In genomic region chr8:117281676-117282075, GRCm38 (mm10) we compare ENCODE assay signal across 12 mouse cellular contexts. TPM values are rescaled to one million over a fixed set of nuclear protein-coding genes. Genes with fewer than 3 reads are reported as not detected.
DNase-seq lines count a peak whose midpoint lies in the region; ATAC-seq and TF ChIP-seq lines count a peak whose summit lies in the region.
"Had no signal": no experiment of that assay in that cellular context is flagged by ENCODE, and none has a peak within 500 bp of the region (broad histone marks: within the 10 kb centered on the region; RNA-seq: fewer than 3 reads in every experiment).

No protein-coding gene starts in this region.

- H3K9me3 ChIP-seq in heart, embryonic 13.5 days = no peaks in the 10 kb centered on the region
- no peaks in the 10 kb centered on the region for H3K9me3 ChIP-seq in lung, postnatal 0 days (ENCODE audit: low read length)
- H3K9me3 ChIP-seq: forebrain, embryonic 12.5 days; limb, embryonic 12.5 days had no signal

- H3K9ac ChIP-seq in heart, embryonic 13.5 days = peak overlapping the region; percentile 48; the same call in 1 of the 2 replicates
- no peak overlapping the region; the same call in 1 of the 2 replicates for H3K9ac ChIP-seq in lung, postnatal 0 days (replicated peaks; ENCODE audit: low read depth)
- H3K9ac ChIP-seq: forebrain, embryonic 12.5 days; limb, embryonic 12.5 days had no signal

- no peak for DNase-seq in heart, postnatal 10 days
- DNase-seq in lung, postnatal 0 days (ENCODE audit: low spot score) = no peak
- DNase-seq in lung, postnatal 4 days = no peak
- DNase-seq in cerebellum, adult 11 months = no peak
- no peak for DNase-seq in urinary bladder, postnatal 25 days (ENCODE audit: low spot score)
- DNase-seq: gastrocnemius, postnatal 36 days; retina, postnatal 1 day had no signal

- no peak for ATAC-seq in heart, embryonic 13.5 days (ENCODE audit: extremely low read depth, insufficient number of reproducible peaks, low FRiP score, low TSS enrichment)
- peak; percentile 9; the same call in 1 of the 2 replicates for ATAC-seq in lung, postnatal 0 days

- TF ChIP-seq EP300 in lung, postnatal 0 days (IDR thresholded peaks at IDR 0.05) = no peak

- no peak for TF ChIP-seq POLR2A in myocyte (IDR thresholded peaks at IDR 0.05; ENCODE audit: insufficient read length, low read depth)

- H3K4me3 ChIP-seq in heart, embryonic 13.5 days = no peak overlapping the region
- H3K4me3 ChIP-seq in lung, postnatal 0 days (ENCODE audit: low read depth, low read length) = no peak overlapping the region
- H3K4me3 ChIP-seq in brown adipose tissue, adult 24 weeks (ENCODE audit: insufficient read depth, low read depth, low read length) = no peak overlapping the region
- H3K4me3 ChIP-seq in myocyte = no peak overlapping the region
- H3K4me3 ChIP-seq: forebrain, embryonic 12.5 days; limb, embryonic 12.5 days had no signal

- intact Hi-C loops in heart, postnatal 10 days (cut with DNase I) = no loop called here

- peaks cover 14% of the 10 kb centered on the region for H3K36me3 ChIP-seq in heart, embryonic 13.5 days
- H3K36me3 ChIP-seq in lung, postnatal 0 days (ENCODE audit: insufficient read depth, low read length) = no peaks in the 10 kb centered on the region; the same call in 1 of the 2 replicates
- peaks cover 4% of the 10 kb centered on the region for H3K36me3 ChIP-seq in myocyte (ENCODE audit: control insufficient read depth, insufficient read depth)

- no peak for TF ChIP-seq CTCF in lung, postnatal 0 days (IDR thresholded peaks at IDR 0.05)

- 87% methylated on average over 10 of the region's 10 CpGs for WGBS in heart, embryonic 13.5 days
- WGBS in lung, postnatal 0 days = 54% methylated on average over 10 of the region's 10 CpGs

- H3ac ChIP-seq in myocyte (ENCODE audit: control insufficient read depth, insufficient read length) = no peak overlapping the region

- no peaks in the 10 kb centered on the region for H3K27me3 ChIP-seq in heart, embryonic 13.5 days (replicated peaks)
- no peaks in the 10 kb centered on the region for H3K27me3 ChIP-seq in lung, postnatal 0 days (replicated peaks; ENCODE audit: insufficient read depth, low read length)
- H3K27me3 ChIP-seq in myocyte (ENCODE audit: control insufficient read depth, insufficient read depth, insufficient read length) = no peaks in the 10 kb centered on the region
- H3K27me3 ChIP-seq: forebrain, embryonic 12.5 days; limb, embryonic 12.5 days had no signal

- H3K79me2 ChIP-seq in myocyte (ENCODE audit: control insufficient read depth, insufficient read depth) = peaks cover 68% of the 10 kb centered on the region

- 0 out of 2 replicates have a peak overlapping the region, but pooled peaks have one; percentile 29 for H3K27ac ChIP-seq in heart, embryonic 13.5 days (replicated peaks)
- peak overlapping the region; percentile 60; the same call in 1 of the 2 replicates for H3K27ac ChIP-seq in lung, postnatal 0 days (ENCODE audit: low read length)
- H3K27ac ChIP-seq in brown adipose tissue, adult 24 weeks (replicated peaks; ENCODE audit: low read depth, low read length) = peak overlapping the region; percentile 51

- peak overlapping the region; percentile 27 for H3K4me2 ChIP-seq in heart, embryonic 13.5 days
- H3K4me2 ChIP-seq in lung, postnatal 0 days (replicated peaks; ENCODE audit: low read depth, low read length) = 0 out of 2 replicates have a peak overlapping the region, but pooled peaks have one; percentile 34
- peak overlapping the region; percentile 62 for H3K4me2 ChIP-seq in myocyte (ENCODE audit: low read depth)
- H3K4me2 ChIP-seq: forebrain, embryonic 12.5 days; limb, embryonic 12.5 days had no signal

- H3K4me1 ChIP-seq in heart, embryonic 13.5 days = peaks cover 34% of the 10 kb centered on the region
- peaks cover 19% of the 10 kb centered on the region; the same call in 1 of the 2 replicates for H3K4me1 ChIP-seq in lung, postnatal 0 days (ENCODE audit: insufficient read depth, low read depth, low read length)
- peaks cover 19% of the 10 kb centered on the region for H3K4me1 ChIP-seq in brown adipose tissue, adult 24 weeks (ENCODE audit: control insufficient read depth, insufficient read depth, insufficient read length, low read length)

TF ChIP-seq in myocyte, 11 proteins besides CTCF, POLR2A, EP300 and RAD21:
- no peak for TF ChIP-seq REST (IDR thresholded peaks at IDR 0.05; ENCODE audit: insufficient read depth, insufficient read length)
- TF ChIP-seq CEBPB (IDR thresholded peaks at IDR 0.05; ENCODE audit: insufficient read depth, poor library complexity, severe bottlenecking) = no peak
- TF ChIP-seq E2F4 (IDR thresholded peaks at IDR 0.05; ENCODE audit: insufficient read depth) = no peak
- TF ChIP-seq POLR2AphosphoS2 (IDR thresholded peaks at IDR 0.05; ENCODE audit: insufficient read length, low read depth) = no peak
- no peak for TF ChIP-seq MYOD1 (IDR thresholded peaks at IDR 0.05; ENCODE audit: control insufficient read depth in 1 of 3, insufficient read length in 2 of 3, low read depth in 2 of 3)
- TF ChIP-seq MYOG (IDR thresholded peaks at IDR 0.05; ENCODE audit: control insufficient read depth in 1 of 3, insufficient read depth in 1 of 3, insufficient read length in 2 of 3, low read depth in 2 of 3) = no peak
- TF ChIP-seq USF1 (IDR thresholded peaks at IDR 0.05; ENCODE audit: low read depth) = no peak
- TF ChIP-seq MAX (IDR thresholded peaks at IDR 0.05; ENCODE audit: low read depth) = no peak
- TF ChIP-seq SRF (IDR thresholded peaks at IDR 0.05; ENCODE audit: control insufficient read depth, insufficient read length, low read depth) = no peak

RNA-seq across cellular contexts. Expression of gene Cmip, which starts 24.8 kb away (rescaled TPM):
- polyA plus RNA-seq in heart, embryonic 13.5 days (2015; fragmentation: Nextera tagmentation; extraction: Ambion mirVana) = 6.2 and 6.5 TPM in 2 replicates
- total RNA-seq in heart, postnatal 10 days (2021) = 10 to 100 TPM; 32.8 to 38.5 TPM
- polyA plus RNA-seq in lung, postnatal 0 days (2015; fragmentation: Nextera tagmentation; extraction: Ambion mirVana) = 27.6 and 29.6 TPM in 2 replicates
- polyA plus RNA-seq in brown adipose tissue, adult 24 weeks (2012; ENCODE audit: insufficient read depth, insufficient read length, missing spikeins) = 4.2 and 6.1 TPM in 2 replicates
- polyA plus RNA-seq in myocyte (2012; fragmentation: generic; extraction: Trizol) = 23.6 TPM
